Mouse (Mus musculus) thymus, postnatal 36 days (tissue): ENCODE data around the gene Gm14295.
"Not testable (repeated sequence)": the region's sequence is repeated elsewhere in the genome, so short reads cannot be mapped to it uniquely, and the experiment has no call there.

Source experiments
- DNase-seq, 2 experiments: peaks; one replicate each; pipeline ENCODE4 v3.0.0; 2022; ENCODE audit warnings: mixed read lengths in 2 of 2

The Gm14295 gene

GRCm38 (mm10) chr2:176798312-176798711 lies at the start of gene Gm14295:
TSS of gene Gm14295 (plus strand) at chr2:176798612.
- not testable (repeated sequence) for DNase-seq

GRCm38 (mm10) chr2:176798785-176799184 lies 373 bp downstream of the Gm14295 start:
- peak in 1 of 2 experiments; percentile 3 for DNase-seq

- not testable (repeated sequence) for DNase-seq
These were observed 32.4 kb downstream of the Gm14295 start, which contains the start of gene Gm14408 for GRCm38 (mm10) chr2:176830840-176831239. TSS of gene Gm14408 (plus strand) at chr2:176831140.
